Mouse (Mus musculus): ENCODE data around the gene Gm3776. TPM values are rescaled to one million over a fixed set of nuclear protein-coding genes. Genes with fewer than 3 reads are reported as not detected.

The Gm3776 gene
- polyA plus RNA-seq (2017; shearing (Covaris generic)), result not detected

DNA sequence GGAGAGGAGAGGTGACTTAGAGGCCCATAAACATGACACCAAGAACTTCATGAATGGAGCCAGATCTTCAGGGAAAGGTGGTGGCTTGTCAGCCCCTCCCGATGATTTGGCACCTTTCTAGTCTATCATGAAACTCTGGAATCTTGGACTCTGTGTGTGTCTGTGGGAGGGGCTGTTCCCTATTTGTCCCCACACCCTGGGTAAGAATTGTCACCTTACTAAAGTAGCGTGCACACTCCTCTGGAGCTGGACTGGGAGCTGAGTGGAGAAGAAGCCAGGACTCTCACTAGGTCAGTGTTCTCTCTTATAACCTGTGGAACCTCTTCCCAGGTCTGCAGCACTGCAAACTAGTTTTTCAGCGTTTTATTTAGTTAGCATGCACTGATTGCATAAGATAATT, at the start of gene Gm3776:
Gm3776 (plus strand) TSS at position 216 of the 400 bp plus-strand sequence.

DNA sequence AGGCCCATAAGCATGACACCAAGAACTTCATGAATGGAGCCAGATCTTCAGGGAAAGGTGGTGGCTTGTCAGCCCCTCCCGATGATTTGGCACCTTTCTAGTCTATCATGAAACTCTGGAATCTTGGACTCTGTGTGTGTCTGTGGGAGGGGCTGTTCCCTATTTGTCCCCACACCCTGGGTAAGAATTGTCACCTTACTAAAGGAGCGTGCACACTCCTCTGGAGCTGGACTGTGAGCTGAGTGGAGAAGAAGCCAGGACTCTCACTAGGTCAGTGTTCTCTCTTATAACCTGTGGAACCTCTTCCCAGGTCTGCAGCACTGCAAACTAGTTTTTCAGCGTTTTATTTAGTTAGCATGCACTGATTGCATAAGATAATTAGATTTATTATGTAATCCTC, 26.5 kb upstream of the Gm3776 start, which contains the start of gene Gsta1:
Gsta1 (plus strand) TSS at position 196 of the 400 bp plus-strand sequence.

DNA sequence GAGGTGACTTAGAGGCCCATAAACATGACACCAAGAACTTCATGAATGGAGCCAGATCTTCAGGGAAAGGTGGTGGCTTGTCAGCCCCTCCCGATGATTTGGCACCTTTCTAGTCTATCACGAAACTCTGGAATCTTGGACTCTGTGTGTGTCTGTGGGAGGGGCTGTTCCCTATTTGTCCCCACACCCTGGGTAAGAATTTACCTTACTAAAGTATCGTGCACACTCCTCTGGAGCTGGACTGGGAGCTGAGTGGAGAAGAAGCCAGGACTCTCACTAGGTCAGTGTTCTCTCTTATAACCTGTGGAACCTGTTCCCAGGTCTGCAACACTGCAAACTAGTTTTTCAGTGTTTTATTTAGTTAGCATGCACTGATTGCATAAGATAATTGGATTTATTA, 32.8 kb downstream of the Gm3776 start, which contains the start of gene Gm10639:
Gm10639 (plus strand) TSS at position 201 of the 400 bp plus-strand sequence.

DNA sequence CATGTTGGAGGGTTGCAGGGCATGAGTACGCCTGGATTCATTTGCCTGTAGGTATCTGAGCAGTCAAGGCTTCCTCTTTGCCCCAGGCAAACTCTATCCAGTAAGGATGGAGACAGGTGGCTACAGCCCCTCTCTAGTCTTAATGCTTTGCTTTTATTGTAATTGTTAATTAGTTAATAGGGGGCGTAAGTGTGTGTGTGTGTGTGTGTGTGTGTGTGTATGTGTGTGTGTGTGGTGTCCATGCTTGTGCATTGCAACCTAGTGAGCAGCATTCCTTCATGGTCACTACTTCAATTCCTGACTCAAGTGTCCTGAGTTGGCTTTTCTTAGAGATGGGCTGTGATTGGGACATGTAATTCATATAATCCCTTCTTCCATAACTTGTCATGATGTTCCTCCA, 57.8 kb downstream of the Gm3776 start, which contains the start of gene Omt2a:
Omt2a (minus strand) TSS at position 101 of the 400 bp plus-strand sequence.

Other genes with a start within 250 kb of the Gm3776 start
- not detected for gene Gcm1, start 205.2 kb upstream of the Gm3776 start, polyA plus RNA-seq (2017; shearing (Covaris generic))
- 88.6 TPM for gene Fbxo9, start 148.1 kb upstream of the Gm3776 start, polyA plus RNA-seq (2017; shearing (Covaris generic))
- 8.4 TPM for gene Ick, start 147.9 kb upstream of the Gm3776 start, polyA plus RNA-seq (2017; shearing (Covaris generic))
- 3.1 TPM for gene Gsta4, start 74.4 kb upstream of the Gm3776 start, polyA plus RNA-seq (2017; shearing (Covaris generic))
- gene Gsta1, start 26.5 kb upstream of the Gm3776 start, polyA plus RNA-seq (2017; shearing (Covaris generic)), result not detected
- not detected for gene Gm10639, start 32.8 kb downstream of the Gm3776 start, polyA plus RNA-seq (2017; shearing (Covaris generic))
- gene Omt2a, start 57.7 kb downstream of the Gm3776 start, polyA plus RNA-seq (2017; shearing (Covaris generic)), result not detected
- gene Omt2b, start 70.5 kb downstream of the Gm3776 start, polyA plus RNA-seq (2017; shearing (Covaris generic)), result not detected
- not detected for gene Gsta2, start 98.7 kb downstream of the Gm3776 start, polyA plus RNA-seq (2017; shearing (Covaris generic))
- not detected for gene Dppa5a, start 111.0 kb downstream of the Gm3776 start, polyA plus RNA-seq (2017; shearing (Covaris generic))
- gene Ooep, start 121.6 kb downstream of the Gm3776 start, polyA plus RNA-seq (2017; shearing (Covaris generic)), result not detected
- gene Ddx43, start 138.6 kb downstream of the Gm3776 start, polyA plus RNA-seq (2017; shearing (Covaris generic)), result 3.3 TPM
- 3.3 TPM for gene Cgas, start 186.1 kb downstream of the Gm3776 start, polyA plus RNA-seq (2017; shearing (Covaris generic))
- 27.7 TPM for gene Mto1, start 191.1 kb downstream of the Gm3776 start, polyA plus RNA-seq (2017; shearing (Covaris generic))
- 1.7 TPM for gene Gm17324, start 191.7 kb downstream of the Gm3776 start, polyA plus RNA-seq (2017; shearing (Covaris generic))
- 6,770 TPM for gene Eef1a1, start 232.0 kb downstream of the Gm3776 start, polyA plus RNA-seq (2017; shearing (Covaris generic))